Comparison of ENCODE assay signal across 8 mouse cellular contexts in genomic region chr3:88834951-88835491, GRCm38 (mm10). TPM values are rescaled to one million over a fixed set of nuclear protein-coding genes. Genes with fewer than 3 reads are reported as not detected.
DNase-seq lines count a peak whose midpoint lies in the region; ATAC-seq and TF ChIP-seq lines count a peak whose summit lies in the region.
"Not testable (repeated sequence)": the region's sequence is repeated elsewhere in the genome, so short reads cannot be mapped to it uniquely, and the experiment has no call there.

Gene Gon4l, plus strand, starts transcription at chr3:88835231.

- not testable (repeated sequence) for ATAC-seq in Patski
- peak; percentile 12 for ATAC-seq in neural tube, embryonic 13.5 days (ENCODE audit: low read depth)

- H3K9ac ChIP-seq in neural tube, embryonic 13.5 days, result peak within 1 kb of the TSS; percentile 57

- H3K4me3 ChIP-seq in hindbrain, embryonic 10.5 days, result peak within 1 kb of the TSS; percentile 53
- H3K4me3 ChIP-seq in layer of hippocampus, adult 2 months, result peak within 1 kb of the TSS; percentile 51
- peak within 1 kb of the TSS; percentile 40 for H3K4me3 ChIP-seq in neural tube, embryonic 13.5 days

- H3K27me3 ChIP-seq in Patski; hindbrain, embryonic 10.5 days (ENCODE audit: insufficient read depth, poor library complexity, severe bottlenecking); neural tube, embryonic 13.5 days: not testable (repeated sequence)

- not testable (repeated sequence) for H3K4me1 ChIP-seq in hindbrain, embryonic 10.5 days (replicated peaks); neural tube, embryonic 13.5 days (replicated peaks)

- H3K36me3 ChIP-seq in hindbrain, embryonic 10.5 days, result peaks cover 19% of the 10 kb centered on the region
- H3K36me3 ChIP-seq in neural tube, embryonic 13.5 days, result peaks cover 14% of the 10 kb centered on the region

- not testable (repeated sequence) for TF ChIP-seq CTCF in Patski (IDR thresholded peaks at IDR 0.05); layer of hippocampus, adult 2 months (conservative IDR thresholded peaks at IDR 0.05)

- not testable (repeated sequence) for H3K9me3 ChIP-seq in hindbrain, embryonic 10.5 days; neural tube, embryonic 13.5 days

- in situ Hi-C loops in Patski (cut with MboI; ENCODE audit: low pct_unique_long_range_greater_than_20kb), result not testable (repeated sequence)

- not testable (repeated sequence) for DNase-seq in Patski (ENCODE audit: low read depth, low spot score)
- peak; percentile 34 to 51 for DNase-seq in cerebellum, postnatal 10 days
- peak in 1 of 2 experiments; percentile 46 for DNase-seq in frontal cortex, adult 2 months (ENCODE audit: extremely low spot score in 1 of 2, low spot score in 1 of 2)
- DNase-seq in hindbrain, embryonic 10.5 days (ENCODE audit: low spot score), result peak; percentile 50
- peak in 1 of 2 experiments; percentile 25 for DNase-seq in layer of hippocampus, adult 2 months (ENCODE audit: low spot score in 2 of 2)
- peak; percentile 19 to 32 for DNase-seq in lung, adult 18-20 months
- DNase-seq in thymus, postnatal 14 days, result peak; percentile 43

- 3% methylated on average over 34 of the region's 39 CpGs for WGBS in hindbrain, embryonic 10.5 days
- 2% methylated on average over 33 of the region's 39 CpGs for WGBS in neural tube, embryonic 13.5 days

- peak within 1 kb of the TSS; percentile 87 for H3K27ac ChIP-seq in hindbrain, embryonic 10.5 days
- peak within 1 kb of the TSS; percentile 75 for H3K27ac ChIP-seq in layer of hippocampus, adult 2 months
- peak within 1 kb of the TSS; percentile 84 for H3K27ac ChIP-seq in neural tube, embryonic 13.5 days (replicated peaks)

- CTCF ChIA-PET in Patski (lab: Charles Lee), result not testable (repeated sequence)

- peak within 1 kb of the TSS; percentile 51 for H3K4me2 ChIP-seq in neural tube, embryonic 13.5 days

- POLR2A ChIA-PET in Patski (lab: Charles Lee), result not testable (repeated sequence)

RNA-seq across cellular contexts. Expression of gene Gon4l, which starts in this region (rescaled TPM):
- polyA plus RNA-seq in Patski (2021), result 45.0 TPM
- 31.4 and 33.3 TPM in 2 replicates for polyA plus RNA-seq in frontal cortex, adult 2 months (2012; rRNA removed)
- 16.1 and 18.6 TPM in 2 replicates for polyA plus RNA-seq in hindbrain, embryonic 10.5 days (2016; fragmentation: Nextera tagmentation; extraction: Ambion mirVana)
- 10 to 100 TPM; 45.0 to 49.7 TPM for total RNA-seq in layer of hippocampus, adult 2 months (2021)
- 11.5 and 12.3 TPM in 2 replicates for polyA plus RNA-seq in neural tube, embryonic 13.5 days (2015; fragmentation: Nextera tagmentation; extraction: Ambion mirVana)
